8 mouse cellular contexts compared by ENCODE assay signal in genomic region chr2:57117201-57117951, GRCm38 (mm10). TPM values are rescaled to one million over a fixed set of nuclear protein-coding genes. Genes with fewer than 3 reads are reported as not detected.
DNase-seq lines count a peak whose midpoint lies in the region; ATAC-seq lines count a peak whose summit lies in the region.

No protein-coding gene starts in this region.

- H3K9me3 ChIP-seq in intestine, embryonic 16.5 days (ENCODE audit: control insufficient read depth, low read length): no peaks in the 10 kb centered on the region
- no peaks in the 10 kb centered on the region for H3K9me3 ChIP-seq in limb, embryonic 10.5 days (replicated peaks)
- no peaks in the 10 kb centered on the region for H3K9me3 ChIP-seq in midbrain, embryonic 10.5 days (replicated peaks)
- H3K9me3 ChIP-seq in stomach, embryonic 16.5 days (replicated peaks; ENCODE audit: control insufficient read depth, low read length): no peaks in the 10 kb centered on the region

- H3K4me1 ChIP-seq in intestine, embryonic 16.5 days (ENCODE audit: control insufficient read depth, insufficient read depth, low read length): peaks cover 15% of the 10 kb centered on the region
- peaks cover 50% of the 10 kb centered on the region for H3K4me1 ChIP-seq in limb, embryonic 10.5 days
- peaks cover 54% of the 10 kb centered on the region for H3K4me1 ChIP-seq in midbrain, embryonic 10.5 days
- H3K4me1 ChIP-seq in stomach, embryonic 16.5 days (ENCODE audit: control insufficient read depth, insufficient read depth, low read length): peaks cover 7% of the 10 kb centered on the region; the same call in 1 of the 2 replicates

- H3K27me3 ChIP-seq in intestine, embryonic 16.5 days (replicated peaks; ENCODE audit: control insufficient read depth, insufficient read depth, low read length): peaks cover 12% of the 10 kb centered on the region
- peaks cover 14% of the 10 kb centered on the region for H3K27me3 ChIP-seq in limb, embryonic 10.5 days (ENCODE audit: low read depth, poor library complexity, severe bottlenecking)
- H3K27me3 ChIP-seq in midbrain, embryonic 10.5 days (ENCODE audit: low read depth, poor library complexity, severe bottlenecking): peaks cover 43% of the 10 kb centered on the region
- H3K27me3 ChIP-seq in stomach, embryonic 16.5 days (ENCODE audit: control insufficient read depth, insufficient read depth, low read length): peaks cover 8% of the 10 kb centered on the region

- peak overlapping the region; percentile 69 for H3K9ac ChIP-seq in intestine, embryonic 16.5 days (ENCODE audit: low read depth, low read length)
- H3K9ac ChIP-seq in stomach, embryonic 16.5 days (ENCODE audit: low read length): peak overlapping the region; percentile 83

- peak; percentile 47 for ATAC-seq in granulocyte monocyte progenitor cell, adult 5-6 weeks (replicated peaks; ENCODE audit: poor library complexity, severe bottlenecking)
- ATAC-seq in intestine, embryonic 16.5 days: peak; percentile 13; the same call in 1 of the 2 replicates
- no peak; the same call in 1 of the 2 replicates for ATAC-seq in stomach, embryonic 16.5 days (ENCODE audit: insufficient read depth, low FRiP score)

- WGBS in intestine, embryonic 16.5 days: 4% methylated on average over 13 of the region's 13 CpGs
- 5% methylated on average over 12 of the region's 13 CpGs for WGBS in limb, embryonic 10.5 days
- 4% methylated on average over 13 of the region's 13 CpGs for WGBS in midbrain, embryonic 10.5 days
- WGBS in stomach, embryonic 16.5 days: 3% methylated on average over 13 of the region's 13 CpGs

- peak overlapping the region; percentile 99 for H3K4me2 ChIP-seq in intestine, embryonic 16.5 days (ENCODE audit: low read depth, low read length)
- H3K4me2 ChIP-seq in stomach, embryonic 16.5 days (ENCODE audit: low read depth, low read length): peak overlapping the region; percentile 96

- DNase-seq in CD4-positive helper T cell, adult 2 months (ENCODE audit: low read depth, low spot score): peak; percentile 82
- peak; percentile 27 to 37 for DNase-seq in adrenal gland, adult 18-20 months (ENCODE audit: low spot score in 2 of 2)
- DNase-seq in embryo, embryonic 11 days: peak; percentile 81
- DNase-seq in limb, embryonic 10.5 days (ENCODE audit: low spot score): peak; percentile 60
- peak; percentile 66 for DNase-seq in midbrain, embryonic 10.5 days (ENCODE audit: low spot score)

- H3K27ac ChIP-seq in intestine, embryonic 16.5 days (ENCODE audit: low read length): peak overlapping the region; percentile 33
- peak overlapping the region; percentile 89 for H3K27ac ChIP-seq in limb, embryonic 10.5 days
- H3K27ac ChIP-seq in midbrain, embryonic 10.5 days (replicated peaks): peak overlapping the region; percentile 85
- peak overlapping the region; percentile 91 for H3K27ac ChIP-seq in stomach, embryonic 16.5 days (ENCODE audit: low read length)

- peak overlapping the region; percentile 79 for H3K4me3 ChIP-seq in intestine, embryonic 16.5 days (ENCODE audit: low read length)
- peak overlapping the region; percentile 93 for H3K4me3 ChIP-seq in limb, embryonic 10.5 days
- H3K4me3 ChIP-seq in midbrain, embryonic 10.5 days: peak overlapping the region; percentile 92
- peak overlapping the region; percentile 88 for H3K4me3 ChIP-seq in stomach, embryonic 16.5 days (replicated peaks; ENCODE audit: low read length)

- H3K36me3 ChIP-seq in intestine, embryonic 16.5 days (ENCODE audit: control insufficient read depth, insufficient read depth, low read length): no peaks in the 10 kb centered on the region
- H3K36me3 ChIP-seq in limb, embryonic 10.5 days: peaks cover 6% of the 10 kb centered on the region
- 0 out of 2 replicates have a peak, but pooled peaks cover 4% of the 10 kb centered on the region for H3K36me3 ChIP-seq in midbrain, embryonic 10.5 days
- H3K36me3 ChIP-seq in stomach, embryonic 16.5 days (ENCODE audit: control insufficient read depth, insufficient read depth, low read length): no peaks in the 10 kb centered on the region

RNA-seq across cellular contexts. Expression of gene Nr4a2, which starts 6.4 kb away (rescaled TPM):
- 10 to 100 TPM; 16.8 to 27.9 TPM for total RNA-seq in adrenal gland, adult 18-20 months (2021)
- total RNA-seq in granulocyte monocyte progenitor cell, adult 5-6 weeks (2014; fragmentation: Nextera tagmentation): 4.5 and 4.9 TPM in 2 replicates
- 1.3 and 2.1 TPM in 2 replicates for total RNA-seq in granulocyte monocyte progenitor cell, adult 5-6 weeks (2017)
- polyA plus RNA-seq in intestine, embryonic 16.5 days (2015; fragmentation: Nextera tagmentation; extraction: Ambion mirVana): 2.7 and 2.9 TPM in 2 replicates
- 5.8 and 8.7 TPM in 2 replicates for polyA plus RNA-seq in limb, embryonic 10.5 days (2016; fragmentation: Nextera tagmentation; extraction: Ambion mirVana)
- polyA plus RNA-seq in midbrain, embryonic 10.5 days (2016; fragmentation: Nextera tagmentation; extraction: Ambion mirVana): 6.9 and 13.8 TPM in 2 replicates
- polyA plus RNA-seq in stomach, embryonic 16.5 days (2015; fragmentation: Nextera tagmentation; extraction: Ambion mirVana): 6.5 and 7.0 TPM in 2 replicates

Comparison
In these comparisons a context has a peak if more than half of its experiments do, and no peak if none do; other contexts are left out.
1. DNase-seq: peak in every context shown above with its lines; median percentile 82 in CD4-positive helper T cell, adult 2 months; 81 in embryo, embryonic 11 days; 66 in midbrain, embryonic 10.5 days; 60 in limb, embryonic 10.5 days; 32 in adrenal gland, adult 18-20 months.
2. H3K27ac ChIP-seq: peak in every context shown above with its lines; median percentile 91 in stomach, embryonic 16.5 days; 89 in limb, embryonic 10.5 days; 85 in midbrain, embryonic 10.5 days; 33 in intestine, embryonic 16.5 days.